Mouse (Mus musculus) effector memory CD4-positive, alpha-beta T cell, adult 7 months (primary cell): ENCODE measurements around the gene Rad17. TPM values are rescaled to one million over a fixed set of nuclear protein-coding genes. Genes with fewer than 3 reads are reported as not detected.

ENCODE experiments used
- polyA plus RNA-seq: library from polyadenylated mRNA; unstranded; fragments of 100-300 nt; shearing (Covaris generic); gene quantifications from one replicate; pipeline ENCODE4 v1.2.1, GENCODE M21; 2017

Gene Rad17
- 18.1 TPM for polyA plus RNA-seq

GRCm38 (mm10) chr13:100650550-100651438 lies at the start of gene Rad17, which contains the start of gene Ak6:
TSS of gene Rad17 (minus strand) at chr13:100651051.
TSS of gene Ak6 (plus strand) at chr13:100650979.

GRCm38 (mm10) chr13:100669291-100670022 lies 18.6 kb upstream of the Rad17 start, which contains the start of gene Ccdc125:
TSS of gene Ccdc125 (plus strand) at chr13:100669717.

GRCm38 (mm10) chr13:100651439-100652186 lies 762 bp upstream of the Rad17 start, which contains the start of gene Taf9:
TSS of gene Taf9 (plus strand) at chr13:100651579.

GRCm38 (mm10) chr13:100616181-100617087 lies 34.4 kb downstream of the Rad17 start, which contains the start of gene Marveld2:
TSS of gene Marveld2 (minus strand) at chr13:100616971.

Other genes with a start within 250 kb of the Rad17 start
- gene Naip1, start 198.2 kb downstream of the Rad17 start, polyA plus RNA-seq, result 0.10 TPM
- 27.9 TPM for gene Gtf2h2, start 158.5 kb downstream of the Rad17 start, polyA plus RNA-seq
- 0.65 TPM for gene Ocln, start 98.3 kb downstream of the Rad17 start, polyA plus RNA-seq
- gene Marveld2, start 34.1 kb downstream of the Rad17 start, polyA plus RNA-seq, result 9.6 TPM
- gene Ak6, start 72 bp downstream of the Rad17 start, polyA plus RNA-seq, result 84.3 TPM
- gene Taf9, start 528 bp upstream of the Rad17 start, polyA plus RNA-seq, result 3.1 TPM
- 12.2 TPM for gene Ccdc125, start 18.7 kb upstream of the Rad17 start, polyA plus RNA-seq
- gene Cdk7, start 79.9 kb upstream of the Rad17 start, polyA plus RNA-seq, result 47.4 TPM
- 55.7 TPM for gene Mrps36, start 93.6 kb upstream of the Rad17 start, polyA plus RNA-seq
- 0.72 TPM for gene Cenph, start 124.8 kb upstream of the Rad17 start, polyA plus RNA-seq
- 3.8 TPM for gene Ccnb1, start 135.5 kb upstream of the Rad17 start, polyA plus RNA-seq
- gene Slc30a5, start 182.4 kb upstream of the Rad17 start, polyA plus RNA-seq, result 55.4 TPM